In genomic region chr9:112905955-112906354, GRCm38 (mm10) we compare ENCODE assay signal across 22 mouse cellular contexts.
DNase-seq lines count a peak whose midpoint lies in the region; ATAC-seq and TF ChIP-seq lines count a peak whose summit lies in the region.
"Had no signal": no experiment of that assay in that cellular context is flagged by ENCODE, and none has a peak within 500 bp of the region (broad histone marks: within the 10 kb centered on the region; RNA-seq: fewer than 3 reads in every experiment).

No protein-coding gene starts in this region.

- no peaks in the 10 kb centered on the region for H3K27me3 ChIP-seq in hindbrain, postnatal 0 days (ENCODE audit: insufficient read depth, low read length)
- H3K27me3 ChIP-seq in hindbrain, embryonic 13.5 days: no peaks in the 10 kb centered on the region
- no peaks in the 10 kb centered on the region for H3K27me3 ChIP-seq in intestine, embryonic 15.5 days (replicated peaks)
- no peaks in the 10 kb centered on the region for H3K27me3 ChIP-seq in forebrain, embryonic 11.5 days (ENCODE audit: control insufficient read depth, insufficient read depth, low read length)
- H3K27me3 ChIP-seq: midbrain, embryonic 15.5 days; neural tube, embryonic 15.5 days had no signal

- no peaks in the 10 kb centered on the region for H3K4me1 ChIP-seq in hindbrain, postnatal 0 days (ENCODE audit: insufficient read depth, low read length)
- no peaks in the 10 kb centered on the region for H3K4me1 ChIP-seq in hindbrain, embryonic 13.5 days (replicated peaks)
- H3K4me1 ChIP-seq in intestine, embryonic 15.5 days (replicated peaks): no peaks in the 10 kb centered on the region
- H3K4me1 ChIP-seq in forebrain, embryonic 11.5 days (replicated peaks; ENCODE audit: control insufficient read depth, insufficient read depth, low read length): no peaks in the 10 kb centered on the region
- H3K4me1 ChIP-seq: limb, embryonic 10.5 days; midbrain, embryonic 15.5 days; neural tube, embryonic 15.5 days had no signal

- H3K36me3 ChIP-seq in hindbrain, postnatal 0 days (ENCODE audit: insufficient read depth, low read length): no peaks in the 10 kb centered on the region
- no peaks in the 10 kb centered on the region for H3K36me3 ChIP-seq in hindbrain, embryonic 13.5 days
- H3K36me3 ChIP-seq in intestine, embryonic 15.5 days: no peaks in the 10 kb centered on the region
- H3K36me3 ChIP-seq in forebrain, embryonic 11.5 days (ENCODE audit: control insufficient read depth, insufficient read depth, low read length): no peaks in the 10 kb centered on the region
- H3K36me3 ChIP-seq: limb, embryonic 10.5 days; midbrain, embryonic 15.5 days; neural tube, embryonic 15.5 days had no signal

- ATAC-seq in hindbrain, postnatal 0 days: no peak
- ATAC-seq in hindbrain, embryonic 13.5 days (ENCODE audit: low FRiP score): no peak
- no peak for ATAC-seq in intestine, embryonic 15.5 days
- no peak for ATAC-seq in forebrain, embryonic 11.5 days (replicated peaks; ENCODE audit: low FRiP score)
- ATAC-seq: forebrain, embryonic 16.5 days; hindbrain, embryonic 16.5 days; liver, postnatal 0 days; midbrain, embryonic 15.5 days had no signal

- no peak overlapping the region for H3K27ac ChIP-seq in hindbrain, postnatal 0 days
- H3K27ac ChIP-seq in hindbrain, embryonic 13.5 days: no peak overlapping the region
- no peak overlapping the region for H3K27ac ChIP-seq in intestine, embryonic 15.5 days
- no peak overlapping the region for H3K27ac ChIP-seq in forebrain, embryonic 11.5 days (ENCODE audit: low read depth, low read length)
- H3K27ac ChIP-seq: heart, adult 2 months; limb, embryonic 10.5 days; midbrain, embryonic 15.5 days; neural tube, embryonic 15.5 days had no signal

- DNase-seq in hindbrain, postnatal 0 days (ENCODE audit: low spot score): peak; percentile 15
- DNase-seq in right cerebral cortex, adult 18-20 months: peak; percentile 66
- DNase-seq in right cerebral cortex, postnatal 4 days: no peak
- peak; percentile 31 to 38 for DNase-seq in right cerebral cortex, adult 2 months (ENCODE audit: low spot score in 2 of 2)
- no peak for DNase-seq in forebrain, embryonic 11.5 days (ENCODE audit: low spot score)
- DNase-seq: cerebellum, postnatal 14 days; embryo, embryonic 11 days; gastrocnemius, postnatal 25 days; heart, adult 2 months; heart, postnatal 4 days; kidney, adult 11 months; liver, postnatal 0 days; lung, postnatal 10 days; spleen, adult 18-20 months; thymus, adult 18-20 months had no signal

- no peak overlapping the region for H3K9ac ChIP-seq in hindbrain, postnatal 0 days (replicated peaks; ENCODE audit: low read length)
- no peak overlapping the region for H3K9ac ChIP-seq in hindbrain, embryonic 13.5 days
- no peak overlapping the region for H3K9ac ChIP-seq in intestine, embryonic 15.5 days
- H3K9ac ChIP-seq in forebrain, embryonic 11.5 days (ENCODE audit: low read length): no peak overlapping the region
- H3K9ac ChIP-seq: liver, postnatal 0 days; midbrain, embryonic 15.5 days; neural tube, embryonic 15.5 days had no signal

- no peak overlapping the region for H3K4me2 ChIP-seq in hindbrain, postnatal 0 days (ENCODE audit: low read depth, low read length)
- no peak overlapping the region for H3K4me2 ChIP-seq in hindbrain, embryonic 13.5 days
- no peak overlapping the region for H3K4me2 ChIP-seq in intestine, embryonic 15.5 days (replicated peaks)
- no peak overlapping the region for H3K4me2 ChIP-seq in forebrain, embryonic 11.5 days (ENCODE audit: low read depth, low read length, severe bottlenecking)
- H3K4me2 ChIP-seq: midbrain, embryonic 15.5 days; neural tube, embryonic 15.5 days had no signal

- H3K9me3 ChIP-seq in hindbrain, postnatal 0 days (ENCODE audit: low read length): no peaks in the 10 kb centered on the region
- no peaks in the 10 kb centered on the region for H3K9me3 ChIP-seq in hindbrain, embryonic 13.5 days
- H3K9me3 ChIP-seq in intestine, embryonic 15.5 days: no peaks in the 10 kb centered on the region
- H3K9me3 ChIP-seq in forebrain, embryonic 11.5 days (ENCODE audit: control insufficient read depth, low read length): no peaks in the 10 kb centered on the region
- H3K9me3 ChIP-seq: limb, embryonic 10.5 days; midbrain, embryonic 15.5 days; neural tube, embryonic 15.5 days had no signal

- 75% methylated on average over 6 of the region's 6 CpGs for WGBS in hindbrain, postnatal 0 days
- WGBS in hindbrain, embryonic 13.5 days: 78% methylated on average over 6 of the region's 6 CpGs
- WGBS in intestine, embryonic 15.5 days: 82% methylated on average over 6 of the region's 6 CpGs
- WGBS in forebrain, embryonic 11.5 days: 92% methylated on average over 6 of the region's 6 CpGs

- TF ChIP-seq CTCF in hindbrain, postnatal 0 days (IDR thresholded peaks at IDR 0.05; ENCODE audit: low read depth): no peak

- no peak overlapping the region for H3K4me3 ChIP-seq in hindbrain, postnatal 0 days (ENCODE audit: low read length)
- H3K4me3 ChIP-seq in hindbrain, embryonic 13.5 days: no peak overlapping the region
- H3K4me3 ChIP-seq in intestine, embryonic 15.5 days (replicated peaks): no peak overlapping the region
- no peak overlapping the region for H3K4me3 ChIP-seq in forebrain, embryonic 11.5 days (ENCODE audit: low read depth, low read length)
- H3K4me3 ChIP-seq: heart, adult 2 months; limb, embryonic 10.5 days; midbrain, embryonic 15.5 days; neural tube, embryonic 15.5 days had no signal

Comparison
In these comparisons a context has a peak if more than half of its experiments do, and no peak if none do; other contexts are left out.
1. DNase-seq: peak in hindbrain, postnatal 0 days (single experiment), right cerebral cortex, adult 18-20 months (single experiment) and right cerebral cortex, adult 2 months (2 of 2); none in right cerebral cortex, postnatal 4 days (single experiment) and forebrain, embryonic 11.5 days (single experiment).